Mouse (Mus musculus) embryonic facial prominence, embryonic 12.5 days (tissue): Measurements from ENCODE around the gene Foxp1. TPM values are rescaled to one million over a fixed set of nuclear protein-coding genes. Genes with fewer than 3 reads are reported as not detected.

Experiments
- ATAC-seq: fragments of 200-750 bp; cut with Nextera tagmentation; 2 replicates; pipeline ENCODE4 v1.8.0; 2017; ENCODE audit not compliant: insufficient number of reproducible peaks, insufficient read depth, low FRiP score, low TSS enrichment
- H3K27ac ChIP-seq: fragments of 300-500 bp; sonication (generic); 2 replicates; pipeline ENCODE4 v1.5.1; 2016; ENCODE audit warnings: mild to moderate bottlenecking
- H3K27me3 ChIP-seq: fragments of 300-500 bp; sonication (generic); 2 replicates; pipeline ENCODE4 v1.6.1; 2016; ENCODE audit warnings: mild to moderate bottlenecking, moderate library complexity
- H3K36me3 ChIP-seq: fragments of 300-500 bp; sonication (generic); 2 replicates; pipeline ENCODE4 v1.6.1; 2016; ENCODE audit warnings: mild to moderate bottlenecking
- H3K4me1 ChIP-seq: fragments of 300-500 bp; sonication (generic); 2 replicates; pipeline ENCODE4 v1.6.1; 2016
- H3K4me2 ChIP-seq: fragments of 300-500 bp; sonication (generic); replicated peaks from 2 replicates; pipeline ENCODE4 v1.6.1; 2016; ENCODE audit warnings: mild to moderate bottlenecking, moderate library complexity
- H3K4me3 ChIP-seq: fragments of 300-500 bp; sonication (generic); 2 replicates; pipeline ENCODE4 v1.5.1; 2016; ENCODE audit warnings: mild to moderate bottlenecking
- H3K9ac ChIP-seq: fragments of 300-500 bp; sonication (generic); 2 replicates; pipeline ENCODE4 v1.6.1; 2016; ENCODE audit warnings: mild to moderate bottlenecking, moderate library complexity
- H3K9me3 ChIP-seq: fragments of 300-500 bp; sonication (generic); 2 replicates; pipeline ENCODE4 v1.6.1; 2016; ENCODE audit warnings: mild to moderate bottlenecking, moderate library complexity
- WGBS: fragments of 180-500 bp; shearing (Covaris S2); methylation state at CpG from one replicate; pipeline ENCODE4 v1.1.7; 2016; 5-methylcytosine and 5-hydroxymethylcytosine counted together
- polyA plus RNA-seq: library from polyadenylated mRNA; unstranded; fragments of >200 nt; fragmentation: Nextera tagmentation; extraction: Ambion mirVana; gene quantifications from 2 replicates; pipeline ENCODE4 v1.2.1, GENCODE M21; 2016

Foxp1 gene
- polyA plus RNA-seq, 1 experiment from 2014 or later, result 132 TPM

- no peak overlapping the region for H3K9ac ChIP-seq
- no peaks in the 10 kb centered on the region for H3K27me3 ChIP-seq
- H3K27ac ChIP-seq, result peak overlapping the region; percentile 87
- H3K4me1 ChIP-seq, result peaks cover 19% of the 10 kb centered on the region
- peak; percentile 81; the same call in 1 of the 2 replicates for ATAC-seq
- H3K9me3 ChIP-seq, result no peaks in the 10 kb centered on the region
- WGBS, result 14% methylated on average over 23 of the region's 23 CpGs
- no peaks in the 10 kb centered on the region for H3K36me3 ChIP-seq
- H3K4me3 ChIP-seq, result no peak overlapping the region
- H3K4me2 ChIP-seq, result peak overlapping the region; percentile 42
Observed at GRCm38 (mm10) chr6:99159452-99160347, 362.8 kb downstream of the Foxp1 start.

GRCm38 (mm10) chr6:99153682-99154081 is 368.8 kb downstream of the Foxp1 start:
- Histone ChIP-seq H3K9me3 (no peaks in the 10 kb centered on the region), H3K4me1 (no peaks in the 10 kb centered on the region), H3K9ac (no peak overlapping the region), H3K27ac (no peak overlapping the region), H3K4me3 (no peak overlapping the region), H3K27me3 (0 out of 2 replicates have a peak, but pooled peaks cover 3% of the 10 kb centered on the region), H3K4me2 (no peak overlapping the region), H3K36me3 (no peaks in the 10 kb centered on the region)
- WGBS, result 90% methylated on average over 4 of the region's 4 CpGs
- no peak for ATAC-seq

- H3K9ac ChIP-seq, result no peak overlapping the region
- ATAC-seq, result peak; percentile 35; the same call in 1 of the 2 replicates
- H3K4me2 ChIP-seq, result no peak overlapping the region
- WGBS, result 25% methylated on average over 7 of the region's 7 CpGs
- no peaks in the 10 kb centered on the region for H3K36me3 ChIP-seq
- no peaks in the 10 kb centered on the region for H3K9me3 ChIP-seq
- H3K4me1 ChIP-seq, result peaks cover 8% of the 10 kb centered on the region; the same call in 1 of the 2 replicates
- 0 out of 2 replicates have a peak, but pooled peaks cover 6% of the 10 kb centered on the region for H3K27me3 ChIP-seq
- H3K4me3 ChIP-seq, result no peak overlapping the region
- no peak overlapping the region for H3K27ac ChIP-seq
Observed at GRCm38 (mm10) chr6:99146400-99146905, 376.1 kb downstream of the Foxp1 start.

- Histone ChIP-seq H3K27ac (no peak overlapping the region), H3K4me2 (no peak overlapping the region), H3K27me3 (0 out of 2 replicates have a peak, but pooled peaks cover 6% of the 10 kb centered on the region), H3K36me3 (no peaks in the 10 kb centered on the region), H3K4me1 (peaks cover 8% of the 10 kb centered on the region; the same call in 1 of the 2 replicates), H3K9ac (no peak overlapping the region), H3K9me3 (no peaks in the 10 kb centered on the region), H3K4me3 (no peak overlapping the region)
- ATAC-seq, result no peak
- 82% methylated on average over 7 of the region's 7 CpGs for WGBS
Observed at GRCm38 (mm10) chr6:99145033-99145432, 377.5 kb downstream of the Foxp1 start.

- WGBS, result 65% methylated on average over 4 of the region's 4 CpGs
- H3K4me1 ChIP-seq, result peaks cover 8% of the 10 kb centered on the region; the same call in 1 of the 2 replicates
- H3K4me3 ChIP-seq, result no peak overlapping the region
- 0 out of 2 replicates have a peak, but pooled peaks cover 6% of the 10 kb centered on the region for H3K27me3 ChIP-seq
- no peak overlapping the region for H3K4me2 ChIP-seq
- H3K9me3 ChIP-seq, result no peaks in the 10 kb centered on the region
- H3K9ac ChIP-seq, result no peak overlapping the region
- ATAC-seq, result no peak
- no peaks in the 10 kb centered on the region for H3K36me3 ChIP-seq
- H3K27ac ChIP-seq, result no peak overlapping the region
Observed at GRCm38 (mm10) chr6:99143756-99144036, 378.8 kb downstream of the Foxp1 start.

- H3K27me3 ChIP-seq, result 0 out of 2 replicates have a peak, but pooled peaks cover 6% of the 10 kb centered on the region
- no peak overlapping the region for H3K4me2 ChIP-seq
- no peak overlapping the region for H3K9ac ChIP-seq
- H3K27ac ChIP-seq, result no peak overlapping the region
- peaks cover 8% of the 10 kb centered on the region; the same call in 1 of the 2 replicates for H3K4me1 ChIP-seq
- no peak for ATAC-seq
- 66% methylated on average over 10 of the region's 10 CpGs for WGBS
- H3K36me3 ChIP-seq, result no peaks in the 10 kb centered on the region
- no peak overlapping the region for H3K4me3 ChIP-seq
- H3K9me3 ChIP-seq, result no peaks in the 10 kb centered on the region
Observed at GRCm38 (mm10) chr6:99142900-99143755, 379.4 kb downstream of the Foxp1 start.

- H3K4me1 ChIP-seq, result peaks cover 20% of the 10 kb centered on the region
- no peak overlapping the region for H3K27ac ChIP-seq
- no peaks in the 10 kb centered on the region for H3K9me3 ChIP-seq
- no peak overlapping the region for H3K4me2 ChIP-seq
- no peaks in the 10 kb centered on the region for H3K27me3 ChIP-seq
- no peaks in the 10 kb centered on the region for H3K36me3 ChIP-seq
- H3K4me3 ChIP-seq, result no peak overlapping the region
- ATAC-seq, result no peak
- WGBS, result 58% methylated on average over 11 of the region's 11 CpGs
- H3K9ac ChIP-seq, result no peak overlapping the region
Observed at GRCm38 (mm10) chr6:99138041-99138440, 384.5 kb downstream of the Foxp1 start.

- H3K27ac ChIP-seq, result no peak overlapping the region
- no peak overlapping the region for H3K4me2 ChIP-seq
- H3K36me3 ChIP-seq, result no peaks in the 10 kb centered on the region
- 77% methylated on average over 11 of the region's 11 CpGs for WGBS
- no peak for ATAC-seq
- H3K27me3 ChIP-seq, result no peaks in the 10 kb centered on the region
- no peak overlapping the region for H3K4me3 ChIP-seq
- H3K4me1 ChIP-seq, result peaks cover 20% of the 10 kb centered on the region
- no peaks in the 10 kb centered on the region for H3K9me3 ChIP-seq
- no peak overlapping the region for H3K9ac ChIP-seq
Observed at GRCm38 (mm10) chr6:99137071-99137470, 385.4 kb downstream of the Foxp1 start.

GRCm38 (mm10) chr6:99135938-99136729 is 386.4 kb downstream of the Foxp1 start:
- no peak for ATAC-seq
- no peak overlapping the region for H3K4me2 ChIP-seq
- no peaks in the 10 kb centered on the region for H3K27me3 ChIP-seq
- WGBS, result 12% methylated on average over 11 of the region's 11 CpGs
- H3K36me3 ChIP-seq, result no peaks in the 10 kb centered on the region
- H3K27ac ChIP-seq, result no peak overlapping the region
- no peak overlapping the region for H3K9ac ChIP-seq
- H3K4me3 ChIP-seq, result no peak overlapping the region
- no peaks in the 10 kb centered on the region for H3K9me3 ChIP-seq
- peaks cover 22% of the 10 kb centered on the region for H3K4me1 ChIP-seq

- peaks cover 26% of the 10 kb centered on the region for H3K4me1 ChIP-seq
- no peaks in the 10 kb centered on the region for H3K9me3 ChIP-seq
- H3K36me3 ChIP-seq, result no peaks in the 10 kb centered on the region
- H3K9ac ChIP-seq, result no peak overlapping the region
- WGBS, result 71% methylated on average over 4 of the region's 4 CpGs
- no peaks in the 10 kb centered on the region for H3K27me3 ChIP-seq
- H3K4me2 ChIP-seq, result no peak overlapping the region
- H3K4me3 ChIP-seq, result no peak overlapping the region
- ATAC-seq, result no peak
- no peak overlapping the region for H3K27ac ChIP-seq
Observed at GRCm38 (mm10) chr6:99131815-99132214, 390.7 kb downstream of the Foxp1 start.
